Mouse (Mus musculus) cerebellum, adult 11 months (tissue): Measurements from ENCODE around the gene Gas2.

Experiments
- DNase-seq: peaks from one replicate; pipeline ENCODE4 v3.0.0; 2022

The Gas2 gene

DNA sequence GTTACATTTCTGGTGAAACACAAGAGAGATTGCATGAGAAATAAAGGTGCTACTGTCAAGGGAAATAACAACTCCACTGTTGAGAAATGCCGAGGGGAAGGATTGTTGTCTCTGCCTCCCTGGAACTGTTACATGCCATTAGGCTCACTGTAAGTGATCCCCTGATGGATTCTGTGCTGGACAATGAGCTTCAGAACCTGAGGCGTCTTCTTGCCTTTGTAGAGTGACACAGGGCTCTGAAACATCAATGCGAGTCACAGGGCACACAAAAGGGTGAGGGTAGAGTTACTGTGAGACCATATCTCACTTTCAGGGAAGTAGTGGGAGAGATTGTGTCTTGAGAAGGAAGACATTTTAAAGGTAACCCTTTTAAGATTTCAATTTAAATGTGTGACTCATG lies 23.5 kb downstream of the Gas2 start:
- no peak for DNase-seq

DNA sequence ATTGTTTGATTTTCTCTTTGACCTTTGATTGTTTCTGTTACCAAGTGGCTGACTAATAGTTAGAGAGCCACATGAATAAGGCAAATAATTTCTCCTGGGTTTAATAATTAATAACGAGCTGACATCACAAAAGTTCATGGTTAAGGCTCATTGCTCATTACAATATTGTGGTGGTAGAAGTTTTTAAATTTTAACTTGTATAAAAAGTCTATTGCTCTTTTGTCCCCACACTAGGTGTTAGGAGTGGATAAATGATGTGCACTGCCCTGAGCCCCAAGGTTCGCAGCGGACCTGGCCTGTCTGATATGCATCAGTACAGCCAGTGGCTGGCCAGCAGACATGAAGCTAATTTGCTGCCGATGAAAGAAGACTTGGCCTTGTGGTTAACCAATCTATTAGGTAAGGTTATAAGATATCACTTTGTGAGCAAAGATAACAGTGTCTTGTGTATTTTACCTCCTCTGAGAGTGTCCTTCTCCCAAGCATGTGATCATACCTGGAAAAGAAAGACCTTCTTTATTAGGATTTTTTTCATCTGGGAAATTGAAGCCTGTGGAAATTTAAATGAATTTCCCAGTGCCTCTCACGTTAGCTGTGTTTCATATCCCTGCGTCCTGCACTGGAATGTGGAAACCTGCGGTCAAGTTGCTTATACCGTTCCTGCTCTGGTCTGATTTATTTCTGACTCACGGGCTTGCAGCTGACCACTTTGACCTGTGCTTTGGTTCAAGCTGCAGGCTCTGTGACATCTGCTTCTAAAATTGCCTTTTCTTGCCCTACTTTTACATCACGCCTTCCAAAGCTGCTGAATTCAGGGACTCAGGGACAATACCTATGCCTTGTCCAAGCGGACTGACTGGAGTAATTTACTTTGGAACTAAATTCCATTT lies 26.1 kb downstream of the Gas2 start:
- DNase-seq: no peak

DNA sequence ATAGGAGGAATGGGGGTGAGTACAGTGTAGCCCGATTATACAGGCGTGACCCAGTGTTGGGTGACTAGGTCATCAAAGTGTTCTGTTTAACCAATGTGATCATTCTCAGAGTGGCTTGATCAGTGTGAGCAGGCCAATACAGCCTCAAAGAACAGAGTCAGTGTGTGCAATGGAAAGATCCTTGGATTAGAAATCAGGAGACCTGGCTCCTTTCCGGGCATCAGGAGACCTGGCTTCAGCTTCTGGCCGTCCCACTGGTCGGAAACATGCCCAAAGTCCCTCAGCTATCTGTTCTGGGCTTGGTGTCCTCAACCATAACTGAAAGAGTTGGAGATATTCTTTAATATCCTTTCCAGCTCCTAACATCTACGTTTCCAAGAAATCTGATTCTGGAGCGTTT lies 27.8 kb downstream of the Gas2 start:
- DNase-seq: no peak

DNA sequence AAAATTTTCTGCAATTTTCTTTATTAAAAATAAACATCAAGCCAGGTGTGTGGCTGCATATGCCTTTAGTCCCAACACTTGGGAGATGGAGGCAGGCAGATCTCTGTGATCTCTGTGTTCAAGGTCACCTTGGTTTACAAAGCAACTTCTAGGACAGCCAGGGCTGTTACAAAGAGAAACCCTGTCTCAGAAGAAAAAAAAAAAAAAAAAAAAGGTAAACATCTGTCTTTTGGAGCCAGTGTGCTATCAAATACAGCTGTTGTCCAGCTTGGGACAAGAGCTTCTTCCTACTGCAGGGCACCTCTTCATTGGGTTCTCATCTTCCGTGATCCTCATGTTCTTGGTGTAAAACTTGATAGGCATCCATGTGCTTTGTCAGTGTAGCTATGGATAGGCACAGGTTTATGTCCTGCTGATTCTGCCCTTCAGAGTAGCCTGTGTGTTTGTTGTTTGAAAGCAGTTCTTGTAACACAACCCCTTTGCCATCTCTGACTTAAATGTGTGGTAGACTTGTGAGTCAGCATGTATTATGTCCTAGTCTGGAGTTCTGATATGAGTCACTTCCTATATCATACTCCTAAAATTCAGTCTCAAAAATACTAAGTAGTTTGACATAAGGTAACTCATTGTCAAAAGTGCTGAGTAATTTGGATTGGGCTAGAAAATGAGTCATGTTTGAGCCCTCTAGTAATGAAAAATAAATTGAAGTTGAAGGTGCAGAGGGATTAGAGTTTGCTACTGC lies 30.6 kb downstream of the Gas2 start:
- no peak for DNase-seq

DNA sequence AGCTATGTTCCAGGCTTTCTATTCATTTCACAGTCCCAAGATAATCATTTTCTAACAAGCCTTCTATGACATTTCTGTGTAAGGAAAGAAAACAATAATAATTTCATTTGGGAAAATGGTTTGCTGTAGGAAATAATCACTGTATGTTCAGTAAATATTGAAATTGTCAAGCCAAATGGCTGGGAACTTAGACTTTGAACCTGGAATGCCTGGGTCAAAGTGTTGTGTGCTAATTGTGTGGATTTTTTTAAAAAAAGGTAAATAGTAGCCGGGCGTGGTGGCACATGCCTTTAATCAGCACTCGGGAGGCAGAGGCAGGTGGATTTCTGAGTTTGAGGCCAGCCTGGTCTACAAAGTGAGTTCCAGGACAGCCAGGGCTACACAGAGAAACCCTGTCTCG lies 31.2 kb downstream of the Gas2 start:
- DNase-seq: no peak

DNA sequence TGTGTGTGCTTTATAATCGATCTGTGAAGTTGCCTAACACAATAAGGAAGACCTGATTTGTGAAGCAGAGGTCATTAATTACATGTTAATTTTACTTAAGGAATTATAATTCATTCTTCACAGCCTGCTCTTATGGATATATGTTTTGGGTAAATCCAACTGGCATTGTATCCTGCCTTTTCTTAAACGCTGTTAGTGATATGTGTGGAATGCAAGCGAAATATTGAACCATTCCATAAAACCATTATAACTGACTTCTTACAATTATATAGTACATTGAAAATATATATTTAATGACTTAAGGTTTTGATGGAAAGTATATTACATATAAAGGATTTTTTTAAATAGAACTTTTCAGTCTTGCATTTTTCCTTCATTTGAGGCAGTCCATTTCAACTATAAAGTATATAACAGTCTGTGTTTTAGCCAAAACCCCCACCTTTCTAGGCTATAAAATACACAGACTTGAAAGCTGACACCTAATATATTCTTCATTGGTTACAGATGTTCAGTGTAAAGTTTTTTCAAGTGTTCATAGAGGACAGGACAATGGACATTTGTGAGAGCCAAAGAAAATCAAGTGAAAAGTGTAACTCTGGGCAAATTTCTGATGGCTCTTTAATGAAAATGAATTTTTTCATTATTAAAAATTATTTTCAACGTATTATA lies 32.5 kb downstream of the Gas2 start:
- no peak for DNase-seq

DNA sequence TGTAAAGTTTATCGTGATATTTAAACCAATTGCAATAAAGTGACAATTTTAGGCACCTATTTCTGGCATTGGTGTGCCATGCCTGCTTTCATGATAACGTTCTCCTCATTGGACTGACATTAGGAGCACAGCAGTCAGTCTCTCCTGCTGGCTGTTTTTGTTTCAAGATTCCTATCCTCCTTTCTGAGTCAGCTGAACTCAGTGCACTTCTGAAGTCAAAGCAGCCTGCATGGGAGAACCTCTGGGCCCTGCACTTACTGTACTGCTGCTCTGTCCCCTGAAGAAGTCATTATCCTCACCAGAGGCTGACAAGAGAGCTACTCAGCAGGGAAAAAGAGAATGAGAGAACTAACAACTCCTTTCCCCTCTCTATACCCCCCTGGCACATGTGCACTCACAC lies 33.1 kb downstream of the Gas2 start:
- no peak for DNase-seq

DNA sequence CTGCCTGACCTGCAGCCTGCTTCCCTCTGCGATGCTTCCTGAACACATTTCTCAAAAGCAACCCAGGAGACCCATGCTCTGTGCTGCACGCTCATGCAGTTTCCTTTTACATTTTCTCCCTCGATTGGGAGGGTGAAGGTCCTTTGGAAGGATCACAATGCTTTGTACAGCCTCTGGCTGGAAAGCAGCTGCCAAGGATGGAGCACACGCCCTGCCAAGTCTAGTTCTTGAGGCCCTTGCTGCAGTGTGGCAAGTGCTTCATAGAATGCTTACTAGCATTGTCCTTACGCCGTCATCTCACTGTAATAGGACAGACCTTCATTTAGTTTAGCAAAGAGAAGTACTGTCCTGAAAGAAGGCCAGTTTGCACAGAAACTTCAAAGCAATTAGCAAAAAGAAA lies 37.3 kb downstream of the Gas2 start:
- DNase-seq: no peak

DNA sequence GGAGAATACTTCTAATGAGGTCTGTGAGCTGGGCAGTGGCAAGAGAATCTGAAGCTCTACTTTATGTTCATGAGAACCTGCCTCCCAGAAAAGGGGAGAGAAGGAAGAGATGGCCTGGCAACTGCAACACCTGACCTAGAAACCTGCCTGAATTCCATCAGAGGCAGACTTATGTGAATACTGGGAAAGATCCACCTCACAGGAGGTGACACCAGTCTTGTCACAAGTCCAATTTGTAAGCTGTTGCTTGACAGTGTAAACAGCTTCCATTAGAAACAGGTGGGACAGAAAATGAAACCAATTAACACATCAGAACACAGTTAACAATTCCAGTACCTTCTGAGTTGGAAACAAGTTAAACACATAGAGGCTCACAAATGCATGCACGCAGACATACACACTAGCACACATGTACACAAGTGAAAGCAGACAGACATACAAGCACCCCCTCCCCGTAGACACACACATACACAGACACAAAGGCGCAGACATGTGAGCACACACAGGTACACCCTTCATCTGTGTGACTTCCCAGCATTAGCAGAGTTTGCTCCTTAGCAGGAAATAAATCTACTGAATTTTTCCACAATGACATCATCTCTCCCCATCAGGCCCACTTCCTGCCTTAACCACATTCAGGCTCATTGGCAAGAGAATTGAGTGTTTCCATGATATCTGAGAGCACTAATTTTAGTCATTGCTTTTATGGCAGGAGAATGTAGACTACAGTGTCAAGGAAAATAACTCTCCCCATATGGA lies 51.7 kb downstream of the Gas2 start:
- DNase-seq: peak; percentile 3

DNA sequence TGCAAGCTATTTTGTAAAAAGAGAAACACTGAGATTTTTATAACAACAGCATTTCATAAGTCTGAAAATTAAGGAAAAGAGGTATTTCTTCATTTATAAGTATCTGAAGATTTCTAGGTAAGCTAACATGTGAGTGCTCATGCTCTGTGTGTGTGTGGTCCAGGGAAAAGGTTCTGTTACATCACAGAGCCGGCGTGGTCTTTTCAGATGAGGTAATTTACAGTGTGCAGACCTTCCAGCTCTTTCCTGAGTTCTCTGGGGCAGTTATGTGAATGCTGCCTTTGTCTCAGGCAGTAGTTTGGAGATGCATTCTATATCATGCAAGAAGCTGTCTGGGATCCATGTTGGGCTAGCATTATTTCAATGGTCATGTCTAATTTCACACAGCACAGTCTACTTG lies 52.3 kb downstream of the Gas2 start:
- no peak for DNase-seq

DNA sequence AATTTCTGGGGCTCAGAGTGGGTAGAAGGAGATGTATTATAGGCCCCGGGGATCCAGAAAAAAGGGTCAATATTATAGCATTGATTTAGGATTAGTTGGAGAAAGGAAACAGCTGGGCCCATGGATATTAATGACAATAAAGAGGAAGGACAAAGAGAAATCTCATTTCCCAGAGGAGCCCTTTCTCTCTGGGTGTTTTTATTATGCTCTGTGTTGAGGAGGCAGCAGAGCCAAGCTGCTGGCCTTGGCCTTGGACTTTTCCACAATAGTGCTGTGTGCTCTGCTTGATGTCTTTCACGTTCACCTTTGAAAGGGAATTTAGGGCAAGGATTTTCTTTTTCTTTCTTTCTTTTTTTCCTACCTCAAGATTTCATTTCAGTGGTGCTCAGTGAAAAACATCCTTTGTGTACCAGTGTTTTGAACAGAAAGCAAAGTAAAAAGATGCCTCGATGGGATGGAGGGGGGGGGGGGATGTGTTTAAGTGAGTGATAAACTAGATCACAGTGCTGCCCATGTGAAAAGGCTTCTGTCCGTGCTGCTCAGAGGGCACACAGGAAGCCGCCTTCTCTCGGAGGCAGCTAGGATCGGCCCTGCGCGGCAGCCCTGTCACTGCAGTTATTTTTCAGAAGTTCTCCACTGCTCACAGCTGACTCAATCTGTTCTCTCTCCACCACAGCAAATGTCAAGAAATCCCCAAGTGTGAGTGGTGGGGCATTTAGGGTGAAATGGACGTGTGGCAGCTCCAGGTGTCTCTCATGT lies 67.1 kb downstream of the Gas2 start:
- DNase-seq: no peak

DNA sequence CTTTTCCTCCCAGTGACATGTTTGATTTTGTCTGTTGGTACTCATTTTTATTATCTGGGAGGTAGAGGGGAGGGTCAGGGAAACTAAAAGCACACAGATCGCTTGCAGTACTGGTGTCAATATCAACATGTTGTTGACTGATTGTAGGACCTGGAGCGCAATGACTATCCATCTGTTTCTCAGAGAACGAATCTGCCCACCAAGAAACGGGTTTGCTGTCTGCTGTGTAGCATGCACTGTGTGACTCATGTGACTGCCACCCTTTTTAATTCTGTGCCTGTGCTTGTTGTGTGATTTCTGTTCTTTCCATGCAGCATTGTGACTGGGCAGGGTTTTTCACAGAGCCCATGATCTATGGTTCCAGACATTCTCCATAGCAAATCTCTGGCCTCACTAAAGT lies 69.4 kb downstream of the Gas2 start:
- DNase-seq: no peak

DNA sequence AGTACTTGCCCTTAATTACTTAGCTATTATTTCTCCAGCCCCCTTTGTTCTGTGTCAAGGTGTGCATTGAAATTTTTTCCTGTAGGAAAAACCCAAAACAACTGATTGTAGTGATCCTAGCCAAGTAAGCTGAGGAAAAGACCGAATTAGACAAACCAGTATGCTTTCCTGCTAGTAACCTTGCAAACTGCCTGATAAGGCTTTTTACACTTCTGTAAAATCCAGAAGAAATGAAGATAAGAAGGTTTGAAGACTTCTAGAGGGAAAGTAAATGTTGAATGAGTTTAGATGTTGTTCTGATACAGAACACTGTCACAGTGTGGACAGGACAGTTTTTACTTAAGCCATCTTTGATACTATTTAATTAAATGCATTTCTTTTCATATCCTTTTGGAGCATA lies 75.5 kb downstream of the Gas2 start:
- DNase-seq: no peak

DNA sequence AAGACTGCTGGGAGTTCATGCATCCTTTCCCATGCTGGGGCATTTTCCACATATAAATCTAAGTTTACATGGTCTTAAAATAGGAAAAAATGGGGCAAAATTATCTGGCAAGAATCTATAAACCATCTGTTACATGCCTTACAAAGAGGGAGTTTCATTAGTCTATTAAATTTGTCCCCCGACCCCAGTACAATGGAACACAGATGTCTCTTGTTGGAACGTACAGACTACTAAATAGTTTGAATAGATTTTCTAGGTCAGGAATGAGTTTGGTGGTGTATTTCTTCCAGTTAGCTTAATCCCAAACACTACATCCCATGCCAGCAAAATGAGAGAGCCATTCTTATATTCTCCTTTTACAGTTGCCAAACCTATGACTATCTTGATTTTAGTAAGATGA lies 78.6 kb downstream of the Gas2 start:
- DNase-seq: no peak

DNA sequence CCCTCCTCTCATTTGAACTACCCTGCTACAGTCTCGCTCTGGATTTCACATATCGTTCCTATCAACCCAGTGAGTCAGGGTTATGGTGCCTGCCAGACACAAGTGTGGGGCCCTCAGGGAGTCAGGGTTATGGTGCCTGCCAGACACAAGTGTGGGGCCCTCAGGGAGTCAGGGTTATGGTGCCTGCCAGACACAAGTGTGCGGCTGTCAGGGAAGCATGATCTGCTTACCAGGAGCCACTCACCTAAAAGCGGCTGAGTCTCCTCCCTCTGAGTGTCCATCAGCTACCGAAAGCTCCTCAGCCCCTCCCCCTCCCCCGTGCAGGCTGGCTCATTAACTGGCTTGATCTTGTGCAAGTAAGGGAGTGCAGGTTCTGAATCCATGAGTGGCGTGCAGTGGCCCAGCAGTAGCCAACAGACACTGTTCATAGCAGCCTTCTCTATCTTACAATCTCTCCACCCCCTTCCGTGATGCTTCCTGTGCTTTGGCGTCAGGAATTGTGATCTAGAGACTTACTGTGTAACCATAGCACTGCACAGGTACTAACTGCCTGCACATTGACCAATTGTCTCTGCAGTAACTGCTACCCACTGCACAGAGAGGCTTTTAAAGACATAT lies 93.7 kb downstream of the Gas2 start:
- DNase-seq: no peak

DNA sequence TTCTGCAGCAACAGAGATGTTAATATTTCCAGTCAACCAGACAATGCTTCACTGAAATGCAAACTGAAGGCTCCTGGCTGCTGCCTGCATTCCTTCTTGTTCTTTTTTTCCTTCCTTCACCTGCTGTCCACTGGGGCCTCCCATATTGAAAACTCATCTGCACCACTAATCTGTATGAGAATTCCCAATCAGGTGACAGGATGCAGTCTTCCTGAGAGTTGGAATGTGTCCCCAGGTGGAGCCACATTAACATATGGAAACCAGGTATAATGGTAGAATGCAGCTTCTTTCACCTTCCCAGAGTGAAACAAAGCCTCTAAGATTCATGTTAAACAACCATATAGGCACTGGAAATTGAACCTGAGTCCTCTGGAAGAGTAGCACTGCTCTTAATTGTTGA lies 96.0 kb downstream of the Gas2 start:
- no peak for DNase-seq

DNA sequence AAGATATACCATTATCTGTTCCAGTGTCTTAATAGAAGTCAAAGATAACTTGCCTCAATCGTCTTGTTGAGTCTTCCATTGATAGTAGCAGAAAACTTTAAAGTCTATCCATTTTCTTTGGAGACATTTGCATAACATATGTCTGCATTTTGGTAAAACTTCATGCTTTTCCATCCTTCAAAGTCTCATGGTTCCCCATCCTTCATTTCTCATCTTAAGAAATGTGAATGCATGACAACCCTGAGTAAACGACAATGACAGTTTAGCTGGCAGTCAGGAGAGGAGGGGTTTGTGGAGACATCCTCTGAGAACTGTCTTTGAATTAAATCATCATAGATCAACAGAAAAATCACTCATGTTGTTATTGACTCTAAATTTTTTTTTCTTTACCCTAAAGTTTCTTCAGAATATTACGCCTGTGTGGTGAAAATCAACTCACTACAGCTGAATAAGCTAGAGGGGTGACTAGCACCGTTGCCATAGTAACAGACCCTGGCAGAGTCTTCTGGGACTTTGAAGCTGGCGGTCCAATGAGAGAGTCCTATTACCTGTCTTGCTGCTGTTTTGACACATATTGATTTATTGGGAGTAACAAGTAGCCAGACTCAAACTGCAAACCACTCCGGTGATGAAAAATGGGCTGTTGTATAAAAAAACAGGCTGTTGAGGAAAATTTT lies 99.0 kb downstream of the Gas2 start:
- no peak for DNase-seq

DNA sequence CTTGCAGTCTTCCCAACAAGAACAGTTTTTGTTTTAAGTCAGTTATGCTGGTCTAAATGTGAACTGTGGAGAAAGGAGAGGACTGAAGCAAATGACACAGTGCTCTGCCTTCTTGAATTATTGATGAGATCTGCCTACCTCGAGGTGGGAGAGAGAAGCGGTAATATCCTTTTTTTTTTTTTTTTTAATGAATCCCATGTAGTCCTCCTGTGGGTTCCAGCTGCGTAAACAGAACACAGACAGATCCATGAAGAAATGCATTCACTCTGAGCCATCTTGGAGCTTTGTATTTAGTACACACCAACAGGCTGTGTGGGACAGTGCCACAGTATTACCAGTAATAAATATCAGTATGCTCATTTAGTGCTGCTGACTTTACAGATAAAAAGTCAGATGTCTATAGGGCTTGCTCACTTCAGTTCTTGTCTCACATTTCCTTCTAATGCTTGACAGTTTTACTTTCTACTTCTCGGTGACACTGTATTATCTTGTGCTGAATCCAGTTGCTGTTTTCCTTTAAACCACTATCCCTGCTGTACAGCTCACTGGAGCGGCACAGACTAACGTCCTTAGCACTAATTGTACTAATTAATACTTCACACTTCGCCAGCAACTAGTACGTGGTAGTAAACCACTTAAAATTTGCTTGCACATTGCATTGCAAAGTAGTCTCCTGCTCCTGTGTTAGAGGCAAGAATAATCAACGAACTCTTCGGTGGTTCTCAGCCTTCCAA lies 100.6 kb downstream of the Gas2 start:
- DNase-seq: no peak

DNA sequence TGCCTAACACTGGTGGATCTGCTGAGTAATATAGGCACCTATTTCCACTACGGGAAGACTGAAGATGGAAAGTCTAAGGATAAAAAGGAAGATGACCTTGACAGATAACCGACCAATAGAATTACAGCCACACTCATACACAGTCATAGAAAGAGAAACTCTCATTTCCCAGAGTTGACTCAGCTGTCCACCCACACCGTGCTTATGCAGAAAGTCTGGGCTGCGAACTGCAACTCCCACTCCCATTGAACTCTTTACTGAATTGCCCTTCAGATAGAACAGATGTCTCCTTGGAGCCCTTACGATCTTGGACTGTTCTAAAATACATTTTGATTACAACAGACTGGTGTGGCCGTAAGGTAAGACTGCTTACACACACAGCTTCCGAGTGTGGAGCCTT lies 102.9 kb downstream of the Gas2 start:
- no peak for DNase-seq

DNA sequence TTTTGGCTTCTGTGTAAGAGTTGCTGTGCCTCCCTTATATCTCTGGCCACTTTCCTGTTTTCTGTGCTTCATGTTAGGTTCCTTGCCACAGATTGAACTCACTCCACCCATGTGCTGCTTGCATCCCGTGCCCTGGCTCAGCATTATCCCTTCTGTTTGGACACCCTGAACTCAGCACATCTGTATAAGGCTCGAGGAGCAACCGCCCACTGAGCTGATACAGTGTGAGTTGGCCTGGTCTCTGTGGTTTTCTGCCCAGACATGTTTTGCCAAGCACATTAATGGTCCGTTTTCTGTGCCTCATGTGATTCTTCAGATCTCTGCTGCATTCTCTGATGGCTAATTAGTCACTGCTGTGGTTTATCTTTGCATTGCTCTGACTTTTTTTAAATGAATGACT lies 105.8 kb downstream of the Gas2 start:
- no peak for DNase-seq

DNA sequence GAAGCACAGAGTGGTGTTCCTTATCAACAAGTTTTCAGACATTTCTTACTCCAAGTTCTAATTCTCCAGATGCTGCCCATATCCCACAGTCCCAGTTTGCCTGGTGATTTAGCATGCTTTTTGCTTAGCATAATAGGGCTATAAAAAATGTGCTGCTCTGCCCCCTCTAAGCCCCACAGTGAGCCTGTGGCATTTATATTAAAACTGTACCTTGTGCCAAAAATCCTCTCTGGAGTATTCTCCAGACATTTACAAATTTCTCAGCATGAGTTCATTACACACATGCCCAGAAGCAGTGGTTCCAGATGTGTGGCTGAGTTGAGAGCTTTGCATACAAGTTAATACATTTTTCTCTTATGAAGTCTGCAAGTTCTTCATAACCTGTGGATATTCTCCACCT lies 107.6 kb downstream of the Gas2 start:
- no peak for DNase-seq
